Mouse (Mus musculus) hindbrain, embryonic 16.5 days (tissue): ENCODE measurements around the gene Lif. TPM values are rescaled to one million over a fixed set of nuclear protein-coding genes. Genes with fewer than 3 reads are reported as not detected.

Experiments used
- ATAC-seq: fragments of 200-750 bp; cut with Nextera tagmentation; 2 replicates; pipeline ENCODE4 v1.8.0; 2017; ENCODE audit warnings: moderate TSS enrichment, moderate library complexity
- H3K27ac ChIP-seq: fragments of 300-500 bp; sonication (generic); 2 replicates; pipeline ENCODE4 v1.5.1; 2014; ENCODE audit warnings: low read depth, mild to moderate bottlenecking, control low read depth, low read length, moderate library complexity
- H3K27me3 ChIP-seq: fragments of 300-500 bp; sonication (generic); replicated peaks from 2 replicates; pipeline ENCODE4 v1.6.1; 2014; ENCODE audit warnings: low read length; ENCODE audit not compliant: control insufficient read depth, insufficient read depth
- H3K36me3 ChIP-seq: fragments of 300-500 bp; sonication (generic); 2 replicates; pipeline ENCODE4 v1.6.1; 2014; ENCODE audit warnings: mild to moderate bottlenecking, low read length, moderate library complexity, mixed read lengths; ENCODE audit not compliant: control insufficient read depth, insufficient read depth
- H3K4me1 ChIP-seq: fragments of 300-500 bp; sonication (generic); 2 replicates; pipeline ENCODE4 v1.6.1; 2014; ENCODE audit warnings: low read depth, low read length; ENCODE audit not compliant: control insufficient read depth, insufficient read depth
- H3K4me2 ChIP-seq: fragments of 300-500 bp; sonication (generic); 2 replicates; pipeline ENCODE4 v1.6.1; 2014; ENCODE audit warnings: mild to moderate bottlenecking, low read length, control low read depth, moderate library complexity
- H3K4me3 ChIP-seq: fragments of 300-500 bp; sonication (generic); 2 replicates; pipeline ENCODE4 v1.5.1; 2014; ENCODE audit warnings: mild to moderate bottlenecking, low read length, control low read depth, moderate library complexity
- H3K9ac ChIP-seq: fragments of 300-500 bp; sonication (generic); 2 replicates; pipeline ENCODE4 v1.6.1; 2014; ENCODE audit warnings: low read depth, mild to moderate bottlenecking, control low read depth, low read length, moderate library complexity
- H3K9me3 ChIP-seq: fragments of 300-500 bp; sonication (generic); 2 replicates; pipeline ENCODE4 v1.6.1; 2014; ENCODE audit warnings: mild to moderate bottlenecking, low read length, moderate library complexity; ENCODE audit not compliant: control insufficient read depth
- WGBS: fragments of 180-500 bp; shearing (Covaris S2); extraction: QIAGEN DNeasy Blood & Tissue Kit; methylation state at CpG from one replicate; pipeline ENCODE4 v1.1.7; 2014; 5-methylcytosine and 5-hydroxymethylcytosine counted together
- polyA plus RNA-seq: library from polyadenylated mRNA; unstranded; fragments of >200 nt; fragmentation: Nextera tagmentation; extraction: Ambion mirVana; gene quantifications from 2 replicates; pipeline ENCODE4 v1.2.1, GENCODE M21; 2015

Gene Lif
- polyA plus RNA-seq, 1 experiment from 2014 or later, result 0.05 TPM

DNA sequence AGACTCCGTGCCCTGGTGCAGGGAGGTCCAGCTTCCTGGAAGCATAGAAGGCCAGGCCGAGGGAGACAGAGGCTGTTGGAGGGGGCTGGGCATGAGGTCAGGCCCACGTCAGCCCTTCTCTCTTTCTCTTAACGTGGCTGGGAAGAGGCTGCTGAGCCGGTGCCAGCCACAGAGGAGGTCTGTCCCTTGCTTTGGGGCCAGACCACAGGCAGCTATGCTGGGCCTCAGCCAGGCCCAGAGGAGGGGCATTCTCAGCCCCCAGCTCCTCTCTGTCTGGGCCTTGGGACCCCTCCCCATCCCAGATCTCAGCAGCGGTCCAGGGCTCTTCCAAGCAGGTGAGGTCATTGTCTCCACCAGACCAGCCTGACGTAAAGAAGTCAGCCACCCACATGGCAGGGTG is 22.6 kb downstream of the Lif start:
- Histone ChIP-seq H3K27ac (no peak overlapping the region), H3K9ac (no peak overlapping the region), H3K9me3 (no peaks in the 10 kb centered on the region), H3K4me3 (no peak overlapping the region), H3K4me2 (no peak overlapping the region), H3K36me3 (no peaks in the 10 kb centered on the region), H3K4me1 (peaks cover 5% of the 10 kb centered on the region; the same call in 1 of the 2 replicates), H3K27me3 (no peaks in the 10 kb centered on the region)
- ATAC-seq, result 0 out of 2 replicates have a peak, but pooled peaks have one; percentile 37
- 48% methylated on average over 6 of the region's 7 CpGs for WGBS

DNA sequence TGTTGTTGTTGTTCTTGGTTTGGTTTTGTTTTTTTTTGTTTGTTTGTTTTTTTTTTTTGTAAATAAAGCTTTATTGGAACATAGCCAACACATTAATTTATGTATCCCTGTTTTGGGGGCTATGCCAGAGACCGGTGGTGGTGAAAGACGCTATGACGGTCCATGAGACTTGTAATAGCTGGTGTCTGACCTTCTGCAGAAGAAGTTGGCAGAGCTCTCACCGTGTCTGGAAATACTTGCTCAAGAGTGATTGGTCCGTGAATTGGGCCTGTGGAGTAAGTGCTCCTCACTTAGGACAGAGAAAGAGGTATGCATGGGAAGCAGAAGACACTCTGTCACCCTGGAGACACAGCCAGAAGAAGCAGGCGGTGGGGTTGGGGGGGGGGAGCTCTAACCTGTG is 24.5 kb downstream of the Lif start:
- WGBS, result 69% methylated on average over 6 of the region's 6 CpGs
- ATAC-seq, result no peak
- no peak overlapping the region for H3K9ac ChIP-seq
- no peak overlapping the region for H3K4me3 ChIP-seq
- no peak overlapping the region for H3K27ac ChIP-seq
- H3K9me3 ChIP-seq, result no peaks in the 10 kb centered on the region
- no peaks in the 10 kb centered on the region for H3K27me3 ChIP-seq
- peaks cover 5% of the 10 kb centered on the region; the same call in 1 of the 2 replicates for H3K4me1 ChIP-seq
- no peaks in the 10 kb centered on the region for H3K36me3 ChIP-seq
- no peak overlapping the region for H3K4me2 ChIP-seq

DNA sequence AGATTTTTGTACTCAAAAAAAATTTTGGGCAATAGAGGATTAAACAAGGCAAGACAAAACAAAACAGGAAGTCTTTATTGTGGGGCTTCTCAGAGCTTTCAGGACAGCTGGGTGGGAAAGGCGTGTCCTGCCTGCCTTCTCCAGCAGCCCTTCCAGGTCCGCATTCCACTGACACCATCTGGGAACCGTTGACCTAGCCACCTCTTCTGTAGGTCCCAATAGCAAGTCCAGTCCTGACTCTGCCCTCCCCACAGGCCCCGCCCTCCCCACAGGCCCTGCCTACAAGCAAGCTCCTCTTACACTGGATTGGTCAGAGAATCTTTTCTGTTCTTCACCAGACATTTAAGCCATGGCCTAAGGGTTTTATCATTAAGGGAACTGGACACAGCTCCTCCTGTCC is 26.3 kb downstream of the Lif start:
- Histone ChIP-seq H3K27ac (no peak overlapping the region), H3K4me1 (peaks cover 5% of the 10 kb centered on the region; the same call in 1 of the 2 replicates), H3K4me3 (no peak overlapping the region), H3K4me2 (no peak overlapping the region), H3K27me3 (no peaks in the 10 kb centered on the region), H3K9ac (no peak overlapping the region), H3K36me3 (no peaks in the 10 kb centered on the region), H3K9me3 (no peaks in the 10 kb centered on the region)
- no peak for ATAC-seq
- 29% methylated on average over 4 of the region's 4 CpGs for WGBS

DNA sequence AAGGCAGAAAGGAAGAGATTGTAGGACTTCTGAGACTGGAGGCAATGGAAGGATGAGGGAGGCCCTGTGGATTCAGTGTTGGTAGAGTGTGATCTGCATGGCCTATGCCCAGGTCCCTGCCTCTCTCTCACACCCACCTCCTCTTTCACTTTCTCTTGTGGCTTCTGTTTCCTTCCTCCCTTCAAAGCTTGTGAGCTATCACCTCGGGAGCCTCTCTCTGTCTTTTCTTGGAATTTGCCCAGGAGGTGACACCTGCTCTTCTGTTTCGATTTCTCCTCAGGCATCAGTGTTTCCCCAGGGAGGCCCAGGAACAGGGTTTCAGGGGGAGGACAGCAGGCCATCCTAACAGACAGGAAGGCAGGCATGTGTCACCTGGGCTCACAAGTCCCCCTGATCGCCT is 31.9 kb downstream of the Lif start:
- no peaks in the 10 kb centered on the region for H3K9me3 ChIP-seq
- 57% methylated on average over 3 of the region's 3 CpGs for WGBS
- ATAC-seq, result no peak

DNA sequence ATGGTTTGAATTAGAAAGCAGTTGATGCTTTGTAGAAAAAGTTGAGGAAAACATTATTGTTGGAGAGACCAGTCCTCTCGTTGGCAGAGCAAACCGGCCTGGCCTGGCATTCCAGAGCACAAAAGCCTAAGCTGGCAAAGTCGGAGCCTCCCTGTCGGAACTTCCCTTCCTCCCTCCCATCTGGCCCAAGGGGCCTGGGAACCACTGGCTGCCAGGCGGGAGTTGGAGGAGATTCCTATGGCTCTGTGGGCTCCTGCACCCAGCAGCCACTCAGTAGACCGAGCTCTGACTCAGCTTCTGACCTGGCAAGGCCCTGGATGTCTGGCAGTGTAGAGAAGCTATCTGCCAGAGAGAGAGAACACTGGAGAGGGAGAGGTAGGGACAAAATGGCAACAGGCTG is 34.3 kb downstream of the Lif start:
- Histone ChIP-seq H3K9me3 (no peaks in the 10 kb centered on the region), H3K4me1 (peaks cover 7% of the 10 kb centered on the region), H3K36me3 (no peaks in the 10 kb centered on the region), H3K4me2 (no peak overlapping the region), H3K4me3 (no peak overlapping the region), H3K9ac (no peak overlapping the region), H3K27me3 (no peaks in the 10 kb centered on the region), H3K27ac (no peak overlapping the region)
- ATAC-seq, result peak; percentile 87
- 49% methylated on average over 6 of the region's 6 CpGs for WGBS

More for the DNA sequence above, 31.9 kb downstream of the Lif start:
- H3K4me3 ChIP-seq, result no peak overlapping the region
- H3K36me3 ChIP-seq, result no peaks in the 10 kb centered on the region
- H3K27ac ChIP-seq, result no peak overlapping the region
- no peaks in the 10 kb centered on the region for H3K27me3 ChIP-seq
- H3K4me2 ChIP-seq, result no peak overlapping the region
- H3K9ac ChIP-seq, result no peak overlapping the region
- H3K4me1 ChIP-seq, result no peaks in the 10 kb centered on the region

DNA sequence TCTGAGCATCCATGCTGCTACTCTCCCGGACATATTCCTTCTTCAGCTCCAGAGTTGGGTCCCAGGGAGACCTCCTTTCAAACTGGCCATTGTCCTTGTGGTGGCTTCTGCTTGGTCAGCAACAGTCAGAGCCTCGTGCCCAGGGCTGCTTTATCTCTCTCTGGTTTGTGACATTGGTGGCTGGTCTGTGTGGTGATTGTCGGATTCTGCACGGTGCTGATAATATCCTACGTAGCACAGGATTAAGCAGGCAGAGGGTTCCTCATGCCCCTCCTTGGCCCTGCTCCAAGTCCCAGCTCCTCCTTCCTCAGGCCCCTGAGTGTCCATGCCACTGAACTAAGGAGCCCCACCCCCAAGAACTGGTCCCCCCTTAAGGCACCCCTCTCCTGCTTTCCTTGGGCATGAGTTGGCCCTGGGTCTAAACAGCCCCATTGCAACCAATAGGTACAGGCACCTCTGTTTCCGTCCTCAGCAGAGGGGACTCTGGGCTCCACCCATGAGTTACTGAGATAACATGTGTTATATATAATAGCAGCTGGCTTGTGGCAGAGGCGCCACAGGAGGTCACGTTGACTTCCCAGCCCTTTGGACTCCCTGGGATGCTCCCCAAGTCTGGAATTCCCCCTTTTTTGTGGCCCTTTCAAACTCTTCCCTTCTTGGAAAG is 35.0 kb downstream of the Lif start:
- no peak for ATAC-seq
- no peaks in the 10 kb centered on the region for H3K36me3 ChIP-seq
- H3K9ac ChIP-seq, result no peak overlapping the region; the same call in 1 of the 2 replicates
- no peaks in the 10 kb centered on the region for H3K27me3 ChIP-seq
- H3K27ac ChIP-seq, result no peak overlapping the region
- H3K4me3 ChIP-seq, result no peak overlapping the region
- H3K4me2 ChIP-seq, result no peak overlapping the region
- WGBS, result 78% methylated on average over 8 of the region's 8 CpGs
- no peaks in the 10 kb centered on the region for H3K9me3 ChIP-seq
- peaks cover 7% of the 10 kb centered on the region for H3K4me1 ChIP-seq

DNA sequence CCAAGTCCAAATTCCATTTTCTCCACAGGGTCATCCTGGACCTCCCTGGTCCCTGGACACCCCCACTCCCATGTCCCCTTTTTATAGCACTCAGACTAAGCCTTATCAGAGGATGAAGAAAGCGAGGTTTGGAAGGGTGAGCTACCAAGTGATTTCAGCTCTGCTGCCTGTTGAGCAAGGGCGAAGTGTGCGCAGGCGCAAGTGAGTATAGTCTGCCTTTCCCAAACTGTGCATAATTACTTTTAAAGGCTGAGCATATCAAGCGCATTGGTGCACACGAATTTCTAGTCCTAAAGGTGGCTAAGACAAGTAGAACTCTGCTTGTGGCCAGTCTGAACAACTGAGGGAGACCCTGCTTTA is 35.5 kb downstream of the Lif start:
- Histone ChIP-seq H3K9me3 (no peaks in the 10 kb centered on the region), H3K27me3 (no peaks in the 10 kb centered on the region), H3K9ac (no peak overlapping the region), H3K4me1 (peaks cover 7% of the 10 kb centered on the region), H3K4me3 (no peak overlapping the region), H3K27ac (no peak overlapping the region), H3K4me2 (no peak overlapping the region), H3K36me3 (no peaks in the 10 kb centered on the region)
- WGBS, result 90% methylated on average over 6 of the region's 6 CpGs
- no peak for ATAC-seq

DNA sequence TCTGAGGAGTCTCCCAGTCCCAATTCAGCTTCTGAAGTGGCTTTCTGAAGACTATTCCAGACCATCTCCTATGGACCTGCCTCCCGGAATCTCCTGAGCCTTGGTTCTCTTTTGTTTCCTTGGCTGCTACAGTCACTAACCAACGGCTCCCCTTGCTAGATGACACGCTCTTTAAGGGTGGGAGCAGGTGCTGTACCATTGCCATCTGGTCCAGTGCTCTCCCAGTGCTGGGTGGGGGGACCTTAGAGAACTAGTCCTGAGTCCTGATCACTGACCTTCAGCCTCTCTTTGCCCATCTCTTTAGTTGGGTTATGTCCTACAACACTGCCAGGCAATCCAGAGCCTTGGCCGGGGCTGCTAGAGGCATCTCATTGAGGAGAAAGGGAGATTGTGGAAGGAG is 36.1 kb downstream of the Lif start:
- Histone ChIP-seq H3K9ac (no peak overlapping the region), H3K4me2 (no peak overlapping the region), H3K9me3 (no peaks in the 10 kb centered on the region), H3K27me3 (no peaks in the 10 kb centered on the region), H3K27ac (no peak overlapping the region), H3K36me3 (no peaks in the 10 kb centered on the region), H3K4me1 (peaks cover 7% of the 10 kb centered on the region), H3K4me3 (no peak overlapping the region)
- 81% methylated on average over 4 of the region's 4 CpGs for WGBS
- no peak for ATAC-seq

DNA sequence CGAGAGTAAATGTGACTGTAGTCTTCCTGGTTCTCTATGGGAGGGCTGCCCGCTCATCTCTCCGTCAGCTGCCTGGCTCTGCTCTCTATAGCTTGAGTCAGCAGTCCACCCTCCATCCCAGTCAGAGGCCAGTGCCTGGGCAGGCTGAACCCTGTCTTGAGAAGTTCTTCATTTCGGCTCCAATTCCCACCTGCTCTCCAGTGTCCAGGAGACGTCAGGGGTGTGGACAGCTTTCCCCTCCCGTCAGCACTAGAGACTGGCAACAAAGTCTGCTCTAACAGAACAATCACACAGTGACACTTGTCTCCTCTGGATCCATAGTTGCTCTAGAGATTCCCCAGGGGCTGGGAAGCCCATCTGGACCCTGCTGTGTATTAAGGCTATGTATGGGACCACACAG is 36.7 kb downstream of the Lif start:
- no peak for ATAC-seq

More for the DNA sequence above, 36.7 kb downstream of the Lif start:
- Histone ChIP-seq H3K9me3 (no peaks in the 10 kb centered on the region), H3K4me1 (peaks cover 7% of the 10 kb centered on the region), H3K9ac (no peak overlapping the region), H3K4me2 (no peak overlapping the region), H3K36me3 (no peaks in the 10 kb centered on the region), H3K4me3 (no peak overlapping the region), H3K27me3 (no peaks in the 10 kb centered on the region), H3K27ac (no peak overlapping the region)
- WGBS, result 75% methylated on average over 6 of the region's 6 CpGs
